Comparison of ENCODE assay signal across 8 mouse cellular contexts in the genomic region with DNA sequence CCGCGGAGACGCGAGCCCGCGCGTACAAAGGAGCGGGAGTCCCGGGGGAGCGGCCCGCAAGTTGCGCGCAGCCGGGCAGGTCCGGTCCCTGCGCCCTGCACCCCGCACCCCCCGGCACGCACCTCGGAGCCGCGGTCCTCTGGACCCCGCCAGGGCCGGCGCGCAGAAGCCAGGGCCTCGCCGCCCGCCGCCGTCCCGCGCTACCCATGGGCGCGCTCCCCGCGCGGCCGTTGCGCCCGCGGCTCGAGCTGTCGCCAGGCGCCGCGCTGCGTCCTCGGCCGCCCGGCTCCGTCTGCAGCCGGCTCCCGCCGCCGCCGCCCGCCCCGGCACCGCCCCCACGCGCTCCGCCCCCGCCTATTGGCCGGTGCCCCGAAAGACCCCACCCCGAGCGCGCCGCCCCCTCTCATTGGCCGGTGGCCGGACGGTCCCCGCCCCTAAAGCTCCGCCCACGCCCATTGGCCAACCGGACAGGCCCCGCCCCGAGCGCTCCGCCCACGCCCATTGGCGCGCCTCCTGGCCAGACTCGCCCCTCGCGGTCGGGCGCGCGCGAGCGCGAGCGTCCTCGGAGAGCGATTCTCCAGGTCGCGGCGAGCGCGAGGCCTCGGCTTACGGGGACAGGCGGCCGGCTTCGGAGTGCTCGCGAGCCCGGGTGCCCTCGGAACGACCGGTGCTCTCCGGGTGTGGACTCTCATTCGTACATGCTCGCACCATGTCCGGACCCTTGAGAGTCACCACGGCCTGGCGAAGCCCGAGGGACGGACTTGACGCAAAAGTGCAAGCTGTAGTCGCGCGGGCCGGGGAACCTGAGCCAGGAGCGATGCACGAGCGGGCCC. TPM values are rescaled to one million over a fixed set of nuclear protein-coding genes. Genes with fewer than 3 reads are reported as not detected.
A peak's percentile ranks its signal among the peaks of the same experiment; 100 is the strongest.
DNase-seq lines count a peak whose midpoint lies in the region; ATAC-seq and TF ChIP-seq lines count a peak whose summit lies in the region.

A gene (minus strand): TSS at position 276 of the 833 bp plus-strand sequence.

- H3K36me3 ChIP-seq in G1E (replicated peaks): no peaks in the 10 kb centered on the region
- H3K36me3 ChIP-seq in forebrain, postnatal 0 days (ENCODE audit: insufficient read depth): no peaks in the 10 kb centered on the region
- H3K36me3 ChIP-seq in lung, embryonic 14.5 days (ENCODE audit: insufficient read depth): no peaks in the 10 kb centered on the region

- H3K4me2 ChIP-seq in forebrain, postnatal 0 days (ENCODE audit: low read depth): peak within 1 kb of the TSS; percentile 90
- H3K4me2 ChIP-seq in lung, embryonic 14.5 days: peak within 1 kb of the TSS; percentile 95

- H3K4me1 ChIP-seq in G1E (ENCODE audit: insufficient read depth, low read depth, low read length): no peaks in the 10 kb centered on the region
- H3K4me1 ChIP-seq in cerebellum, adult 2 months (ENCODE audit: control insufficient read depth, insufficient read depth, low read length): peaks cover 5% of the 10 kb centered on the region; the same call in 1 of the 2 replicates
- H3K4me1 ChIP-seq in forebrain, postnatal 0 days (ENCODE audit: insufficient read depth): peaks cover 22% of the 10 kb centered on the region
- peaks cover 11% of the 10 kb centered on the region for H3K4me1 ChIP-seq in lung, embryonic 14.5 days (ENCODE audit: insufficient read depth)

- no peak for DNase-seq in G1E (ENCODE audit: low spot score)
- DNase-seq in cerebellum, adult 2 months: peak; percentile 98 to 99
- DNase-seq in forebrain, postnatal 0 days: peak; percentile 97
- DNase-seq in heart, postnatal 4 days: peak; percentile 100
- peak; percentile 90 to 94 for DNase-seq in layer of hippocampus, adult 8-10 months (ENCODE audit: low spot score in 2 of 2)
- peak; percentile 99 for DNase-seq in lung, embryonic 14.5 days
- DNase-seq in testis, postnatal 14 days (ENCODE audit: low spot score): peak; percentile 98

- peak within 1 kb of the TSS; percentile 83 for H3K9ac ChIP-seq in forebrain, postnatal 0 days
- H3K9ac ChIP-seq in lung, embryonic 14.5 days: peak within 1 kb of the TSS; percentile 79

- no peak for ATAC-seq in G1E (ENCODE audit: extremely low read depth, insufficient number of reproducible peaks, low FRiP score, poor library complexity, severe bottlenecking)
- ATAC-seq in forebrain, postnatal 0 days: peak; percentile 90
- peak; percentile 89 for ATAC-seq in lung, embryonic 14.5 days (ENCODE audit: insufficient read depth)
- peak; percentile 82 for ATAC-seq in neutrophil, adult 5-6 weeks (ENCODE audit: extremely low read depth, insufficient number of reproducible peaks, low FRiP score, poor library complexity, severe bottlenecking)

- H3K9me3 ChIP-seq in G1E (replicated peaks): peaks cover 75% of the 10 kb centered on the region
- no peaks in the 10 kb centered on the region for H3K9me3 ChIP-seq in forebrain, postnatal 0 days (ENCODE audit: low read length)
- no peaks in the 10 kb centered on the region for H3K9me3 ChIP-seq in lung, embryonic 14.5 days (ENCODE audit: low read depth, low read length)

- peak; percentile 62 for TF ChIP-seq POLR2A in cerebellum, adult 2 months (IDR thresholded peaks at IDR 0.05; ENCODE audit: borderline replicate concordance, insufficient read depth, low read length)

- H3K27ac ChIP-seq in cerebellum, adult 2 months (ENCODE audit: insufficient read depth, low read length): peak within 1 kb of the TSS; percentile 62
- H3K27ac ChIP-seq in forebrain, postnatal 0 days (ENCODE audit: low read depth, low read length): peak within 1 kb of the TSS; percentile 79
- H3K27ac ChIP-seq in lung, embryonic 14.5 days (ENCODE audit: low read depth): peak within 1 kb of the TSS; percentile 72; the same call in 1 of the 2 replicates

- no peaks in the 10 kb centered on the region for H3K27me3 ChIP-seq in G1E (ENCODE audit: insufficient read depth, low read length)
- no peaks in the 10 kb centered on the region for H3K27me3 ChIP-seq in cerebellum, adult 2 months (ENCODE audit: control insufficient read depth, insufficient read depth, low read length)
- no peaks in the 10 kb centered on the region for H3K27me3 ChIP-seq in forebrain, postnatal 0 days (ENCODE audit: insufficient read depth, low read length)
- no peaks in the 10 kb centered on the region for H3K27me3 ChIP-seq in lung, embryonic 14.5 days (ENCODE audit: insufficient read depth, low read length)

- 1% methylated on average over 112 of the region's 129 CpGs for WGBS in cerebellum, adult 2 months
- 2% methylated on average over 86 of the region's 129 CpGs for WGBS in forebrain, postnatal 0 days
- under 1% methylated on average over 105 of the region's 129 CpGs for WGBS in lung, embryonic 14.5 days

- H3K4me3 ChIP-seq in G1E (ENCODE audit: low read depth, low read length): peak within 1 kb of the TSS; percentile 9; the same call in 1 of the 2 replicates
- peak within 1 kb of the TSS; percentile 99 for H3K4me3 ChIP-seq in cerebellum, adult 2 months (replicated peaks; ENCODE audit: insufficient read depth, low read depth, low read length)
- H3K4me3 ChIP-seq in forebrain, postnatal 0 days (ENCODE audit: low read depth, low read length): peak within 1 kb of the TSS; percentile 77
- H3K4me3 ChIP-seq in lung, embryonic 14.5 days (ENCODE audit: low read depth, low read length): peak within 1 kb of the TSS; percentile 76

- no peak for TF ChIP-seq CTCF in G1E (IDR thresholded peaks at IDR 0.05; ENCODE audit: low read depth, low read length)
- no peak for TF ChIP-seq CTCF in cerebellum, adult 2 months (IDR thresholded peaks at IDR 0.05; ENCODE audit: borderline replicate concordance, insufficient read depth, low read depth, low read length)
- TF ChIP-seq CTCF in forebrain, postnatal 0 days (IDR thresholded peaks at IDR 0.05; ENCODE audit: low read depth): no peak
- TF ChIP-seq CTCF in lung, embryonic 14.5 days (IDR thresholded peaks at IDR 0.05; ENCODE audit: low read depth): no peak

RNA-seq across cellular contexts. Expression of the gene that starts here (rescaled TPM):
- total RNA-seq in G1E (2014; fragmentation: Nextera tagmentation) (not detected in 2 replicates), G1E (2017) (0.05 and 0.06 TPM in 2 replicates)
- not detected in 2 replicates for polyA plus RNA-seq in G1E (2012)
- polyA plus RNA-seq in cerebellum, adult 2 months (2012; rRNA removed): 33.3 and 35.6 TPM in 2 replicates
- total RNA-seq in forebrain, postnatal 0 days (2014; rRNA removed): 36.7 and 44.3 TPM in 2 replicates
- polyA plus RNA-seq in forebrain, postnatal 0 days (2015; fragmentation: Nextera tagmentation; extraction: Ambion mirVana): 8.7 and 10.6 TPM in 2 replicates
- 10 to 100 TPM; 70.1 to 72.6 TPM for total RNA-seq in heart, postnatal 4 days (2021)
- 10 to 100 TPM; 55.3 to 61.5 (median 58.6) TPM for total RNA-seq in layer of hippocampus, adult 8-10 months (2022)
- polyA plus RNA-seq in lung, embryonic 14.5 days (2014; fragmentation: Nextera tagmentation; extraction: Ambion mirVana): 13.2 and 14.2 TPM in 2 replicates
- 36.1 and 39.0 TPM in 2 replicates for total RNA-seq in neutrophil, adult 5-6 weeks (2017)

Comparison
In these comparisons a context has a peak if more than half of its experiments do, and no peak if none do; other contexts are left out.
1. RNA of the gene that starts here (total RNA-seq): 70.1 to 72.6 TPM in heart, postnatal 4 days, 55.3 to 61.5 TPM in layer of hippocampus, adult 8-10 months, 36.7 to 44.3 TPM in forebrain, postnatal 0 days and 36.1 to 39.0 TPM in neutrophil, adult 5-6 weeks; 0.05 to 0.06 TPM in G1E; every median in the first group is over 10 times any median in the second.
2. H3K4me3 ChIP-seq: peak in every context shown above with its lines; median percentile 99 in cerebellum, adult 2 months; 77 in forebrain, postnatal 0 days; 76 in lung, embryonic 14.5 days; 9 in G1E.
3. Peak in every context shown above with its lines, with median percentiles within 50 percentile points of each other: H3K27ac ChIP-seq.